Mouse (Mus musculus): ENCODE data around the gene Gpr153. TPM values are rescaled to one million over a fixed set of nuclear protein-coding genes. Genes with fewer than 3 reads are reported as not detected.

Gpr153 gene
- polyA plus RNA-seq, 1 experiment from 2014 or later, result 2.9 TPM

- ATAC-seq, result no peak
- H3K4me3 ChIP-seq (ENCODE audit: low read depth, low read length), result no peak overlapping the region
- no peak overlapping the region for H3K9ac ChIP-seq (ENCODE audit: low read depth, low read length)
- no peaks in the 10 kb centered on the region for H3K27me3 ChIP-seq (replicated peaks; ENCODE audit: control insufficient read depth, insufficient read depth, low read length)
- 89% methylated on average over 6 of the region's 6 CpGs for WGBS
- no peaks in the 10 kb centered on the region for H3K4me1 ChIP-seq (replicated peaks; ENCODE audit: control insufficient read depth, insufficient read depth, low read length)
- no peak overlapping the region for H3K27ac ChIP-seq (ENCODE audit: low read depth, low read length)
- no peaks in the 10 kb centered on the region for H3K36me3 ChIP-seq (ENCODE audit: control insufficient read depth, insufficient read depth)
- no peak overlapping the region for H3K4me2 ChIP-seq (replicated peaks; ENCODE audit: low read depth)
- no peak; the same call in none of the 2 replicates for TF ChIP-seq CTCF (IDR thresholded peaks at IDR 0.05; ENCODE audit: low read depth)
- H3K9me3 ChIP-seq (ENCODE audit: control insufficient read depth), result no peaks in the 10 kb centered on the region
These were observed 23.4 kb upstream of the Gpr153 start for GRCm38 (mm10) chr4:152250615-152251014.

- no peaks in the 10 kb centered on the region for H3K27me3 ChIP-seq (replicated peaks; ENCODE audit: control insufficient read depth, insufficient read depth, low read length)
- no peak overlapping the region for H3K4me2 ChIP-seq (replicated peaks; ENCODE audit: low read depth)
- WGBS, result 61% methylated on average over 9 of the region's 9 CpGs
- no peaks in the 10 kb centered on the region for H3K36me3 ChIP-seq (ENCODE audit: control insufficient read depth, insufficient read depth)
- no peak for TF ChIP-seq CTCF (IDR thresholded peaks at IDR 0.05; ENCODE audit: low read depth)
- no peak for ATAC-seq
- H3K27ac ChIP-seq (ENCODE audit: low read depth, low read length), result no peak overlapping the region
- H3K4me3 ChIP-seq (ENCODE audit: low read depth, low read length), result no peak overlapping the region
- H3K9ac ChIP-seq (ENCODE audit: low read depth, low read length), result no peak overlapping the region
- no peaks in the 10 kb centered on the region for H3K4me1 ChIP-seq (replicated peaks; ENCODE audit: control insufficient read depth, insufficient read depth, low read length)
- no peaks in the 10 kb centered on the region for H3K9me3 ChIP-seq (ENCODE audit: control insufficient read depth)
These were observed 20.8 kb upstream of the Gpr153 start for GRCm38 (mm10) chr4:152253183-152253759.

- no peak for TF ChIP-seq CTCF (IDR thresholded peaks at IDR 0.05; ENCODE audit: low read depth)
These were observed 17.0 kb upstream of the Gpr153 start for GRCm38 (mm10) chr4:152257070-152257469.

GRCm38 (mm10) chr4:152260451-152260850 lies 13.6 kb upstream of the Gpr153 start:
- WGBS, result 84% methylated on average over 8 of the region's 8 CpGs
- Histone ChIP-seq H3K36me3 (ENCODE audit: control insufficient read depth, insufficient read depth) (no peaks in the 10 kb centered on the region; the same call in 1 of the 2 replicates), H3K4me1 (replicated peaks; ENCODE audit: control insufficient read depth, insufficient read depth, low read length) (peaks cover 4% of the 10 kb centered on the region; the same call in 1 of the 2 replicates), H3K4me3 (ENCODE audit: low read depth, low read length) (no peak overlapping the region), H3K27me3 (replicated peaks; ENCODE audit: control insufficient read depth, insufficient read depth, low read length) (no peaks in the 10 kb centered on the region), H3K9me3 (ENCODE audit: control insufficient read depth) (no peaks in the 10 kb centered on the region), H3K4me2 (replicated peaks; ENCODE audit: low read depth) (no peak overlapping the region), H3K9ac (ENCODE audit: low read depth, low read length) (no peak overlapping the region), H3K27ac (ENCODE audit: low read depth, low read length) (no peak overlapping the region)
- no peak for TF ChIP-seq CTCF (IDR thresholded peaks at IDR 0.05; ENCODE audit: low read depth)
- no peak; the same call in 1 of the 2 replicates for ATAC-seq

More at GRCm38 (mm10) chr4:152257070-152257469, 17.0 kb upstream of the Gpr153 start:
- Histone ChIP-seq H3K27me3 (replicated peaks; ENCODE audit: control insufficient read depth, insufficient read depth, low read length) (no peaks in the 10 kb centered on the region), H3K27ac (ENCODE audit: low read depth, low read length) (no peak overlapping the region), H3K9ac (ENCODE audit: low read depth, low read length) (no peak overlapping the region), H3K4me1 (replicated peaks; ENCODE audit: control insufficient read depth, insufficient read depth, low read length) (no peaks in the 10 kb centered on the region), H3K4me2 (replicated peaks; ENCODE audit: low read depth) (no peak overlapping the region), H3K9me3 (ENCODE audit: control insufficient read depth) (no peaks in the 10 kb centered on the region), H3K36me3 (ENCODE audit: control insufficient read depth, insufficient read depth) (no peaks in the 10 kb centered on the region), H3K4me3 (ENCODE audit: low read depth, low read length) (no peak overlapping the region)
- peak; percentile 9; the same call in 1 of the 2 replicates for ATAC-seq
- WGBS, result 39% methylated on average over 6 of the region's 6 CpGs

GRCm38 (mm10) chr4:152262187-152262586 lies 11.8 kb upstream of the Gpr153 start:
- Histone ChIP-seq H3K27me3 (replicated peaks; ENCODE audit: control insufficient read depth, insufficient read depth, low read length) (no peaks in the 10 kb centered on the region), H3K4me2 (replicated peaks; ENCODE audit: low read depth) (no peak overlapping the region), H3K9ac (ENCODE audit: low read depth, low read length) (no peak overlapping the region), H3K9me3 (ENCODE audit: control insufficient read depth) (no peaks in the 10 kb centered on the region), H3K4me3 (ENCODE audit: low read depth, low read length) (no peak overlapping the region), H3K36me3 (ENCODE audit: control insufficient read depth, insufficient read depth) (no peaks in the 10 kb centered on the region; the same call in 1 of the 2 replicates), H3K4me1 (replicated peaks; ENCODE audit: control insufficient read depth, insufficient read depth, low read length) (peaks cover 4% of the 10 kb centered on the region; the same call in 1 of the 2 replicates), H3K27ac (ENCODE audit: low read depth, low read length) (no peak overlapping the region)
- no peak for ATAC-seq
- WGBS, result 74% methylated on average over 9 of the region's 9 CpGs
- no peak for TF ChIP-seq CTCF (IDR thresholded peaks at IDR 0.05; ENCODE audit: low read depth)

- no peaks in the 10 kb centered on the region for H3K27me3 ChIP-seq (replicated peaks; ENCODE audit: control insufficient read depth, insufficient read depth, low read length)
- TF ChIP-seq CTCF (IDR thresholded peaks at IDR 0.05; ENCODE audit: low read depth), result no peak
- peaks cover 4% of the 10 kb centered on the region; the same call in 1 of the 2 replicates for H3K4me1 ChIP-seq (replicated peaks; ENCODE audit: control insufficient read depth, insufficient read depth, low read length)
- H3K4me3 ChIP-seq (ENCODE audit: low read depth, low read length), result no peak overlapping the region
- H3K4me2 ChIP-seq (replicated peaks; ENCODE audit: low read depth), result no peak overlapping the region
- H3K36me3 ChIP-seq (ENCODE audit: control insufficient read depth, insufficient read depth), result no peaks in the 10 kb centered on the region; the same call in 1 of the 2 replicates
- no peaks in the 10 kb centered on the region for H3K9me3 ChIP-seq (ENCODE audit: control insufficient read depth)
- WGBS, result 63% methylated on average over 9 of the region's 9 CpGs
- no peak for ATAC-seq
- H3K9ac ChIP-seq (ENCODE audit: low read depth, low read length), result no peak overlapping the region
- no peak overlapping the region for H3K27ac ChIP-seq (ENCODE audit: low read depth, low read length)
These were observed 10.9 kb upstream of the Gpr153 start for GRCm38 (mm10) chr4:152263089-152263488.
